Mouse (Mus musculus): ENCODE measurements around the gene Ppm1g.
"Not testable (repeated sequence)": the region's sequence is repeated elsewhere in the genome, so short reads cannot be mapped to it uniquely, and the experiment has no call there.

Ppm1g gene

GRCm38 (mm10) chr5:31219070-31219469, 1.4 kb downstream of the Ppm1g start:
- ATAC-seq (ENCODE audit: low TSS enrichment), result no peak

- ATAC-seq (ENCODE audit: low TSS enrichment), result no peak
These were observed 2.2 kb downstream of the Ppm1g start for GRCm38 (mm10) chr5:31218294-31218693.

GRCm38 (mm10) chr5:31216554-31216953, 3.9 kb downstream of the Ppm1g start:
- not testable (repeated sequence) for ATAC-seq (ENCODE audit: low TSS enrichment)

GRCm38 (mm10) chr5:31204421-31204820, 16.1 kb downstream of the Ppm1g start:
- no peak for ATAC-seq (ENCODE audit: low TSS enrichment)

- ATAC-seq (ENCODE audit: low TSS enrichment), result no peak
These were observed 16.6 kb downstream of the Ppm1g start for GRCm38 (mm10) chr5:31203866-31204265.

GRCm38 (mm10) chr5:31202933-31203332, 17.6 kb downstream of the Ppm1g start:
- ATAC-seq (ENCODE audit: low TSS enrichment), result no peak

- ATAC-seq (ENCODE audit: low TSS enrichment), result peak; percentile 95
These were observed 18.5 kb downstream of the Ppm1g start, which contains the start of gene Zfp513 for GRCm38 (mm10) chr5:31201742-31202590. Zfp513 (minus strand) TSS chr5:31202303.

- no peak for ATAC-seq (ENCODE audit: low TSS enrichment)
These were observed 19.3 kb downstream of the Ppm1g start for GRCm38 (mm10) chr5:31201042-31201741.

- no peak for ATAC-seq (ENCODE audit: low TSS enrichment)
These were observed 20.1 kb downstream of the Ppm1g start for GRCm38 (mm10) chr5:31200327-31200768.

- no peak for ATAC-seq (ENCODE audit: low TSS enrichment)
These were observed 20.6 kb downstream of the Ppm1g start for GRCm38 (mm10) chr5:31199893-31200292.

- no peak for ATAC-seq (ENCODE audit: low TSS enrichment)
These were observed 21.1 kb downstream of the Ppm1g start for GRCm38 (mm10) chr5:31199321-31199892.

GRCm38 (mm10) chr5:31198616-31199320, 21.7 kb downstream of the Ppm1g start:
- no peak for ATAC-seq (ENCODE audit: low TSS enrichment)

GRCm38 (mm10) chr5:31198170-31198569, 22.3 kb downstream of the Ppm1g start:
- ATAC-seq (ENCODE audit: low TSS enrichment), result no peak

GRCm38 (mm10) chr5:31197072-31197471, 23.4 kb downstream of the Ppm1g start:
- no peak for ATAC-seq (ENCODE audit: low TSS enrichment)

GRCm38 (mm10) chr5:31196207-31196606, 24.3 kb downstream of the Ppm1g start:
- ATAC-seq (ENCODE audit: low TSS enrichment), result no peak

GRCm38 (mm10) chr5:31195671-31196070, 24.8 kb downstream of the Ppm1g start:
- ATAC-seq (ENCODE audit: low TSS enrichment), result no peak

- no peak for ATAC-seq (ENCODE audit: low TSS enrichment)
These were observed 25.7 kb downstream of the Ppm1g start for GRCm38 (mm10) chr5:31194486-31195485.

GRCm38 (mm10) chr5:31193631-31194281, 26.7 kb downstream of the Ppm1g start:
- ATAC-seq (ENCODE audit: low TSS enrichment), result no peak

GRCm38 (mm10) chr5:31192939-31193630, 27.4 kb downstream of the Ppm1g start, which contains the start of the genes Snx17 and Eif2b4:
Snx17 (plus strand) TSS chr5:31193227.
Eif2b4 (minus strand) TSS chr5:31193430.
- peak; percentile 92 for ATAC-seq (ENCODE audit: low TSS enrichment)
